Mouse (Mus musculus) MEL (cell line): Measurements from ENCODE around the gene Fam205a1. TPM values are rescaled to one million over a fixed set of nuclear protein-coding genes. Genes with fewer than 3 reads are reported as not detected.
"Not testable (repeated sequence)": the region's sequence is repeated elsewhere in the genome, so short reads cannot be mapped to it uniquely, and the experiment has no call there.

Experiments
- DNase-seq: peaks from one replicate; pipeline ENCODE4 v3.0.0; 2011; ENCODE audit warnings: low read depth, low spot score
- H3K27ac ChIP-seq: 2 replicates; pipeline ENCODE4 v1.5.1; 2012; ENCODE audit warnings: low read depth, mild to moderate bottlenecking, control low read depth, low read length, moderate library complexity; ENCODE audit not compliant: control insufficient read depth
- H3K27me3 ChIP-seq, 2 experiments: fragments of 150-350 bp in 1 of 2; sonication (generic) in 1 of 2; 2 replicates each; pipeline ENCODE4 v1.6.1; 2012; ENCODE audit warnings: low read length in 2 of 2, mild to moderate bottlenecking in 2 of 2, improper control_type of control experiment in 1 of 2, moderate library complexity in 1 of 2; ENCODE audit not compliant: insufficient read depth in 2 of 2, control insufficient read depth in 1 of 2
- H3K36me3 ChIP-seq, 2 experiments: 2 replicates each; pipeline ENCODE4 v1.6.1; 2012 to 2014; ENCODE audit warnings: low read length in 2 of 2, improper control_type of control experiment in 1 of 2, inconsistent platforms in 1 of 2, mild to moderate bottlenecking in 1 of 2; ENCODE audit not compliant: insufficient read depth in 2 of 2, control insufficient read depth in 1 of 2
- H3K4me1 ChIP-seq, 2 experiments: fragments of 150-350 bp in 1 of 2; sonication (generic) in 1 of 2; 2 replicates each; pipeline ENCODE4 v1.6.1; 2012; ENCODE audit warnings: low read length in 2 of 2, improper control_type of control experiment in 1 of 2, mild to moderate bottlenecking in 1 of 2; ENCODE audit not compliant: insufficient read depth in 2 of 2, control insufficient read depth in 1 of 2
- H3K4me3 ChIP-seq, 2 experiments: fragments of 150-350 bp in 1 of 2; sonication (generic) in 1 of 2; 2 replicates each; pipeline ENCODE4 v1.5.1; 2012; ENCODE audit warnings: low read depth in 2 of 2, low read length in 2 of 2, mild to moderate bottlenecking in 2 of 2, moderate library complexity in 2 of 2, control low read depth in 1 of 2, improper control_type of control experiment in 1 of 2; ENCODE audit not compliant: control insufficient read depth in 1 of 2, insufficient read depth in 1 of 2
- H3K79me2 ChIP-seq: 2 replicates; pipeline ENCODE4 v1.6.1; 2012; ENCODE audit warnings: mild to moderate bottlenecking, low read length, moderate library complexity; ENCODE audit not compliant: control insufficient read depth, poor library complexity, insufficient read depth
- H3K9ac ChIP-seq: 2 replicates; pipeline ENCODE4 v1.6.1; 2012; ENCODE audit warnings: low read depth, mild to moderate bottlenecking, control low read depth, low read length, moderate library complexity; ENCODE audit not compliant: control insufficient read depth, poor library complexity, severe bottlenecking
- H3K9me3 ChIP-seq: fragments of 150-350 bp; sonication (generic); replicated peaks from 2 replicates; pipeline ENCODE4 v1.6.1; 2012; ENCODE audit warnings: mild to moderate bottlenecking, low read length, improper control_type of control experiment, moderate library complexity; ENCODE audit not compliant: insufficient read depth
- BHLHE40 ChIP-seq: IDR thresholded peaks from 2 replicates; pipeline ENCODE4 v1.6.1; 2012; ENCODE audit warnings: low read depth, mild to moderate bottlenecking, inconsistent platforms, low read length, improper control_type of control experiment, borderline replicate concordance
- CHD1 ChIP-seq: IDR thresholded peaks from 2 replicates; pipeline ENCODE4 v1.6.1; 2012; ENCODE audit warnings: low read depth, mild to moderate bottlenecking, inconsistent platforms, low read length, improper control_type of control experiment
- CTCF ChIP-seq, 3 experiments: IDR thresholded peaks in 2 of 3; conservative IDR thresholded peaks in 1 of 3; 2 replicates each; pipeline ENCODE4 v1.5.1; 2011 to 2012; ENCODE audit warnings: low read length in 3 of 3, low read depth in 2 of 3, mild to moderate bottlenecking in 2 of 3, improper control_type of control experiment in 1 of 3, inconsistent platforms in 1 of 3, mixed read lengths in 1 of 3, moderate library complexity in 1 of 3; ENCODE audit not compliant: control insufficient read depth in 1 of 3, insufficient read depth in 1 of 3, poor library complexity in 1 of 3, severe bottlenecking in 1 of 3
- E2F4 ChIP-seq: IDR thresholded peaks from 2 replicates; pipeline ENCODE4 v1.6.1; 2011; ENCODE audit warnings: low read depth, low read length, improper control_type of control experiment, borderline replicate concordance
- EP300 ChIP-seq, 2 experiments: IDR thresholded peaks; 2 replicates each; pipeline ENCODE4 v1.6.1; 2011; ENCODE audit warnings: improper control_type of control experiment in 2 of 2, low read length in 2 of 2, low read depth in 1 of 2, mild to moderate bottlenecking in 1 of 2
- GATA1 ChIP-seq: IDR thresholded peaks from 2 replicates; pipeline ENCODE4 v1.6.1; 2011; ENCODE audit warnings: low read depth, low read length, improper control_type of control experiment
- HCFC1 ChIP-seq: IDR thresholded peaks from 2 replicates; pipeline ENCODE4 v1.6.1; 2012; ENCODE audit warnings: low read depth, mild to moderate bottlenecking, inconsistent platforms, low read length, improper control_type of control experiment, moderate library complexity
- JUND ChIP-seq: IDR thresholded peaks from 2 replicates; pipeline ENCODE4 v1.6.1; 2011; ENCODE audit warnings: low read depth, mild to moderate bottlenecking, improper control_type of control experiment, low read length
- MAFK ChIP-seq: IDR thresholded peaks from 2 replicates; pipeline ENCODE4 v1.6.1; 2011; ENCODE audit warnings: low read depth, mild to moderate bottlenecking, low read length, improper control_type of control experiment, borderline replicate concordance
- MAX ChIP-seq: IDR thresholded peaks from 2 replicates; pipeline ENCODE4 v1.6.1; 2011; ENCODE audit warnings: low read length, improper control_type of control experiment
- MAZ ChIP-seq: IDR thresholded peaks from 2 replicates; pipeline ENCODE4 v1.6.1; 2012; ENCODE audit warnings: low read depth, mild to moderate bottlenecking, inconsistent platforms, low read length, improper control_type of control experiment
- MEF2A ChIP-seq: IDR thresholded peaks from 2 replicates; pipeline ENCODE4 v1.6.1; 2014; ENCODE audit warnings: low read depth, mild to moderate bottlenecking, inconsistent platforms, low read length, improper control_type of control experiment; ENCODE audit not compliant: poor library complexity, insufficient replicate concordance, severe bottlenecking; ENCODE audit errors: extremely low read depth
- MYB ChIP-seq: IDR thresholded peaks from 2 replicates; pipeline ENCODE4 v1.6.1; 2011; ENCODE audit warnings: mild to moderate bottlenecking, low read depth, low read length, improper control_type of control experiment
- MYC ChIP-seq: IDR thresholded peaks from 2 replicates; pipeline ENCODE4 v1.6.1; 2011; ENCODE audit warnings: low read depth, mild to moderate bottlenecking, low read length, improper control_type of control experiment, moderate library complexity
- POLR2AphosphoS5 ChIP-seq: IDR thresholded peaks from 2 replicates; pipeline ENCODE4 v1.6.1; 2012; ENCODE audit warnings: low read depth, borderline replicate concordance, mild to moderate bottlenecking, inconsistent platforms, low read length, moderate library complexity, mixed read lengths
- RAD21 ChIP-seq: IDR thresholded peaks from 2 replicates; pipeline ENCODE4 v1.6.1; 2011; ENCODE audit warnings: mild to moderate bottlenecking, low read depth, low read length, improper control_type of control experiment
- RCOR1 ChIP-seq: IDR thresholded peaks from 2 replicates; pipeline ENCODE4 v1.6.1; 2012; ENCODE audit warnings: low read depth, mild to moderate bottlenecking, inconsistent platforms, low read length, improper control_type of control experiment
- SIN3A ChIP-seq: IDR thresholded peaks from 2 replicates; pipeline ENCODE4 v1.6.1; 2012; ENCODE audit warnings: low read length, improper control_type of control experiment, inconsistent platforms
- SMC3 ChIP-seq: IDR thresholded peaks from 2 replicates; pipeline ENCODE4 v1.6.1; 2011; ENCODE audit warnings: low read depth, low read length, improper control_type of control experiment
- TBP ChIP-seq: IDR thresholded peaks from 2 replicates; pipeline ENCODE4 v1.8.0; 2011; ENCODE audit warnings: low read depth, low read length, improper control_type of control experiment
- USF1 ChIP-seq: IDR thresholded peaks from 2 replicates; pipeline ENCODE4 v1.6.1; 2014; ENCODE audit warnings: low read depth, mild to moderate bottlenecking, inconsistent platforms, low read length, improper control_type of control experiment, moderate library complexity
- USF2 ChIP-seq, 2 experiments: IDR thresholded peaks; 2 replicates each; pipeline ENCODE4 v1.6.1; 2011 to 2012; ENCODE audit warnings: improper control_type of control experiment in 2 of 2, low read length in 2 of 2, borderline replicate concordance in 1 of 2, inconsistent platforms in 1 of 2, low read depth in 1 of 2, mild to moderate bottlenecking in 1 of 2; ENCODE audit not compliant: insufficient read depth in 1 of 2
- ZC3H11A ChIP-seq: IDR thresholded peaks from 2 replicates; pipeline ENCODE4 v1.6.1; 2012; ENCODE audit warnings: low read depth, mild to moderate bottlenecking, inconsistent platforms, low read length, improper control_type of control experiment
- ZMIZ1 ChIP-seq: IDR thresholded peaks from 2 replicates; pipeline ENCODE4 v1.6.1; 2012; ENCODE audit warnings: low read depth, mild to moderate bottlenecking, inconsistent platforms, low read length, improper control_type of control experiment, moderate library complexity
- polyA plus RNA-seq, 2 experiments: library from polyadenylated mRNA; stranded (reverse) in 1 of 2; unstranded in 1 of 2; fragments of >175 nt in 1 of 2; fragments of >200 nt in 1 of 2; gene quantifications; 2 replicates each; pipeline versions ENCODE4 v1.2.1 to v1.2.4; 2012; ENCODE audit warnings: low replicate concordance in 2 of 2, low read depth in 1 of 2; ENCODE audit not compliant: insufficient read length in 2 of 2, insufficient read depth in 1 of 2, missing spikeins in 1 of 2
- total RNA-seq: library from RNA; depleted of rRNA; stranded (reverse); fragments of 300-350 nt; gene quantifications from 2 replicates; pipeline ENCODE4 v1.2.3, GENCODE M21; 2012; rRNA removed

Gene Fam205a1
- not detected in 2 replicates for total RNA-seq
- polyA plus RNA-seq: under 1 TPM in 1 of 2 experiments, not detected in 1; 0.01 TPM

DNA sequence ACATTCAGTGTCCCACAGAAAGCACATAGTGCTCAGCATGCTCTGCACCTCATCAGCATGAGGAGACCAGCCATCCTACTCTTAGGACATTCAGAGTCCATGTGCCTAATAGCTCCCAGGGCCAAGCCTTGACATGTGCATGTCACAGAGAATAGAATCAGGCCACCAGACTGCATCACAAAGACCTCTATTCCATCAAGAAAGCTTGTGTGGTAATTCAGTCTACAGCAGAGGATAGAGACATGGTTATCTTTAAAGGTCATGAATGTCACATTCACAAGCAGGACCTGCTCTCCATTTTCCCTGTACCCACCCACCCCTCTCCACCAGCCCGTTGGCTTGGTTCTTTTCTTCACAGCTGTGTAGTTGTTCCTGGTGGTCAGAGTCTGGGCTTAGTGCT, at the start of gene Fam205a1:
Gene Fam205a1, minus strand, starts transcription at position 101 of the 400 bp plus-strand sequence.
- H3K9ac ChIP-seq, H3K27me3 ChIP-seq, H3K36me3 ChIP-seq, H3K27ac ChIP-seq, H3K9me3 ChIP-seq, H3K4me3 ChIP-seq, H3K4me1 ChIP-seq, H3K79me2 ChIP-seq: not testable (repeated sequence)
- peak; percentile 1 for DNase-seq

DNA sequence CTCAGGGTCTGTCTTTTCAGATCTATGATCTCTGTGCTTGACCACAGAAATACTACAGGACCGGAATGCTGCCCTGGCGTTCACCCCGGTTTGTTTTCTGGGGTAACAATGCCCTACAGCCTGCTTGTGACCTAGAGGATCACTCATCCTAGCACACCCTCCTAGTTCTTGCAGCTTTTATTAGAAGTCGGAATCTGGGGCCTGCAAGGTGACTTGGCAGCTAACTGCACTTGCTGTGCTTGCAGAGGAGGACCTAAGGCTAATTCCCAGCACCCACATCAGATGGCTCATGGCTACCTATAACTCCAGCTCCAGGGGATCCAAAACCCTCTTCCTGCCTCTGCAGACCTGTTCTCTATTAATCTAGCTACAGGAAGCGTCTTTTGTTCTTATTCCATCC, 49.0 kb upstream of the Fam205a1 start:
- H3K79me2 ChIP-seq: no peaks in the 10 kb centered on the region
- no peak overlapping the region for H3K27ac ChIP-seq
- no peaks in the 10 kb centered on the region for H3K4me1 ChIP-seq
- H3K9me3 ChIP-seq: no peaks in the 10 kb centered on the region
- H3K4me3 ChIP-seq: no peak overlapping the region
- TF ChIP-seq MYC (no peak), GATA1 (no peak), JUND (no peak), MYB (no peak), USF1 (no peak), SIN3A (no peak), EP300 (IDR thresholded peaks at IDR 0.05; ENCODE audit: low read depth in 1 of 2, low read length in 2 of 2) (no peak), E2F4 (no peak), CHD1 (no peak), MAFK (no peak), RCOR1 (no peak), MEF2A (no peak), ZMIZ1 (no peak), HCFC1 (no peak)
- TF ChIP-seq, all 39 proteins: peak for 0
- H3K36me3 ChIP-seq: no peaks in the 10 kb centered on the region
- DNase-seq: no peak
- no peak overlapping the region for H3K9ac ChIP-seq
- peaks cover 2 to 4% of the 10 kb centered on the region in 2 experiments; a peak in 3 of 4 replicates for H3K27me3 ChIP-seq

DNA sequence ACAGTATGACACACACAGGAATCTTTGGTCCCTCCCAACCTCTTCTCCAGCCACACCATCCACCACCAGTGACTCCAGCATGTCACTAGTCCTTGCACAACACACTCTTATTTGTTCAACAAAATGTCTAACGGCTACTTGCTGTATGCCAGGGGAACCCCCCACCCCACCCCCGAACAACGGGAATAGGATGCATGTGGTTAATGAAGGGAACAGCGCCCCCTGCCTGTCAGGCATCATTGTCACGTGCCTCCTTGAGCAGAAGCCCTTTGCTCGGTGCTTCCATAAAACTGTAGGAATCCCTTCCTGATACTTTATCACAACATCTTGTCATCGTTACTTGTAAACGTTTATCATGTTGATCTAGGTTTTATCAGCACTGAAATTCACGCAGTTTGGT, 48.5 kb upstream of the Fam205a1 start:
- H3K27me3 ChIP-seq: peaks cover 2 to 4% of the 10 kb centered on the region in 2 experiments; a peak in 3 of 4 replicates
- H3K4me1 ChIP-seq: no peaks in the 10 kb centered on the region
- TF ChIP-seq CTCF (IDR thresholded peaks at IDR 0.05 in 2 of 3, conservative IDR thresholded peaks at IDR 0.05 in 1 of 3; ENCODE audit: control insufficient read depth in 1 of 3, insufficient read depth in 1 of 3, low read depth in 2 of 3, low read length in 3 of 3, poor library complexity in 1 of 3, severe bottlenecking in 1 of 3) (peak; percentile 81 to 87 (median 83)), MYB (no peak), USF1 (peak; percentile 94), MAX (peak; percentile 90), MYC (peak; percentile 86), SMC3 (peak; percentile 78), POLR2AphosphoS5 (no peak), TBP (no peak), USF2 (IDR thresholded peaks at IDR 0.05; ENCODE audit: borderline replicate concordance in 1 of 2, insufficient read depth in 1 of 2, low read depth in 1 of 2, low read length in 2 of 2) (peak in 1 of 2 experiments; percentile 74; a peak in 2 of 4 replicates), MAZ (no peak), ZC3H11A (peak; percentile 49), BHLHE40 (peak; percentile 96), RAD21 (peak; percentile 50), JUND (no peak), RCOR1 (no peak)
- DNase-seq: peak; percentile 67
- H3K9me3 ChIP-seq: no peaks in the 10 kb centered on the region
- H3K27ac ChIP-seq: no peak overlapping the region
- no peaks in the 10 kb centered on the region for H3K79me2 ChIP-seq
- H3K36me3 ChIP-seq: no peaks in the 10 kb centered on the region
- H3K9ac ChIP-seq: no peak overlapping the region
- no peak overlapping the region for H3K4me3 ChIP-seq
